Mouse (Mus musculus) Patski (cell line): ENCODE measurements around the gene Olfr68. TPM values are rescaled to one million over a fixed set of nuclear protein-coding genes. Genes with fewer than 3 reads are reported as not detected.

ENCODE experiments used
- ATAC-seq: fragments of 100-300 bp; one replicate; pipeline ENCODE4 v1.8.0; 2021
- CTCF ChIA-PET: fragments of 350-600 bp; sonication (Branson Sonifier 250); formaldehyde crosslinking; loops from one replicate; lab custom pipeline; 2022; ENCODE audit warnings: inconsistent platforms; lab: Charles Lee
- POLR2A ChIA-PET: fragments of 350-600 bp; sonication (Branson Sonifier 250); formaldehyde crosslinking; loops from one replicate; lab custom pipeline; 2022; ENCODE audit warnings: antibody characterized with exemption, inconsistent platforms; lab: Charles Lee
- DNase-seq: peaks from one replicate; pipeline ENCODE4 v3.0.0-alpha.2; 2011; ENCODE audit warnings: low read depth, low spot score
- H3K27me3 ChIP-seq: fragments of 371-371 bp; one replicate; pipeline ENCODE4 v1.5.1; 2021
- CTCF ChIP-seq: fragments of 100-300 bp; IDR thresholded peaks from one replicate; pipeline ENCODE4 v1.5.1; 2021
- in situ Hi-C: fragments of 300-500 bp; cut with MboI; formaldehyde crosslinking; loops from 3 replicates; pipeline ENCODE4 v1.11.1; 2018; ENCODE audit warnings: low pct_unique_long_range_greater_than_20kb, mixed read lengths
- polyA plus RNA-seq: library from polyadenylated mRNA; unstranded; gene quantifications from one replicate; pipeline ENCODE4 v1.2.3, GENCODE M21; 2021

The Olfr68 gene
- polyA plus RNA-seq, 1 experiment from 2014 or later, result not detected

DNA sequence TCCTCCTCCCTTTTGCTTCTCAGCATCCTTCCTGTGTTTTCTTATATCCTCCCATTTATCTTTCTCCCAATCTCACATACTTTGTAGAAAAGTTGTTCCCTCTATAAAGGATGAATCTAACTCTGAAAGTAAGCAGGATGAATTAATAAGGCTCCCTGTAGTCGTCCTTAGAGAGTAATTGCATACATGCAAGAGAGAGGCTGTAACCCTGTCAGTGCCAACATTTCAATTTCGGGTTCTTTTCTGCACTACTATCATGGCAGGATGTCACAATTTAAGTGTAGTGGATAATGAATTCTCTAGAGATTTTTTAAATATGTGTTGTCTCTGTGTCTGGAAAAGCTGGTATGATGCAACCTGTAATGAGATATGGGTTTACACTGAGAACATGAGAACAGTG lies 22.3 kb downstream of the Olfr68 start, which contains the start of gene Olfr630:
Gene Olfr630 (minus strand): TSS at position 101 of the 400 bp plus-strand sequence.
- POLR2A ChIA-PET, result no interaction called here
- in situ Hi-C loops, result no loop called here
- DNase-seq (no peak), ATAC-seq (no peak)
- CTCF ChIA-PET, result no interaction called here
- no peak for TF ChIP-seq CTCF
- H3K27me3 ChIP-seq, result no peaks in the 10 kb centered on the region

DNA sequence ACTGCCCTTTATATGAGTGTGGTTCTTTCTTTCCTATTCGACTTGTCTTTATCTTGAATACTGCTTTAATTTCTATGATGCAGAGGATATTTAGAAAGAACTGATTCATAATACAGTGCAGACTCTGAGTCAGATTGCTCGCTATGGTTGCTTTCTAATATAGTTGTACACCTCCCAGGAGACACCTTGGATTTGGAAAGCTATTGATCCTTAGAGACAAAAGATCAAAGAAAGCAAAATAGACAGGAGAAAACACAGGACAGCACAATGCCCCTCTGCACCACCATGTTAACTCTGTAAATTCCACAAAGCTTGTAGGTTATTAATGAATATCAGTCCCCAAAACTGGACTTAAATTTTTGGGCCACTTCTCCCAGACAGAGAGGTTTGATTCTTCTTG lies 34.7 kb downstream of the Olfr68 start, which contains the start of gene Olfr629:
Gene Olfr629 (minus strand): TSS at position 101 of the 400 bp plus-strand sequence.
- ATAC-seq, result no peak
- POLR2A ChIA-PET, result no interaction called here
- in situ Hi-C loops, result no loop called here
- H3K27me3 ChIP-seq, result no peaks in the 10 kb centered on the region
- no peak for DNase-seq
- CTCF ChIA-PET, result no interaction called here
- TF ChIP-seq CTCF, result no peak

DNA sequence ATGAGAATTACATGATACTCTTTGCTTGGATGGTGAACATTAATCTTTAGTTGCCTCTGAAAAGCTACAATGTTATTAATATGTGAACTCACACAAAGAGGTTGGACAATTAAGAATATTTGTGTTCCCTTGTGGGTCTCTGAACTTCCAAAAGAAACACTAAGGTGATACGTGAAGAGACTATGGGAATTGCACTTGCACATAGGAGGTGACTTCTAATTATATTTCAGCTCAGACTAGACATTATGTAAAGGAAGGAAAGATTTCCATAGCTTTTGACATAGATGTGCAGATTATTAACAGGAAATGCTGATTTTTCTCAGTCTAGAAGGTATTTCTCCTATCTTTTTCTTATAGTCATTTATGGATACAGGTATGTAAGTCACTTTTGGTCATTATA lies 49.4 kb downstream of the Olfr68 start, which contains the start of gene Olfr628:
Gene Olfr628 (plus strand): TSS at position 301 of the 400 bp plus-strand sequence.
- TF ChIP-seq CTCF, result no peak
- no peaks in the 10 kb centered on the region for H3K27me3 ChIP-seq
- in situ Hi-C loops, result no loop called here
- no peak for DNase-seq
- ChIA-PET POLR2A (no interaction called here), CTCF (no interaction called here)
- ATAC-seq, result no peak

Other genes with a start within 250 kb of the Olfr68 start
- not detected for gene Olfr612, start 237.0 kb downstream of the Olfr68 start, polyA plus RNA-seq
- gene Olfr613, start 231.6 kb downstream of the Olfr68 start, polyA plus RNA-seq, result 0.42 TPM
- gene Olfr615, start 223.6 kb downstream of the Olfr68 start, polyA plus RNA-seq, result not detected
- gene Olfr616, start 210.6 kb downstream of the Olfr68 start, polyA plus RNA-seq, result not detected
- gene Olfr617, start 206.6 kb downstream of the Olfr68 start, polyA plus RNA-seq, result not detected
- not detected for gene Olfr618, start 189.6 kb downstream of the Olfr68 start, polyA plus RNA-seq
- not detected for gene Olfr619, start 179.1 kb downstream of the Olfr68 start, polyA plus RNA-seq
- gene Olfr620, start 167.2 kb downstream of the Olfr68 start, polyA plus RNA-seq, result not detected
- not detected for gene Olfr622, start 137.0 kb downstream of the Olfr68 start, polyA plus RNA-seq
- not detected for gene Olfr623, start 116.0 kb downstream of the Olfr68 start, polyA plus RNA-seq
- 0.15 TPM for gene Olfr624, start 108.5 kb downstream of the Olfr68 start, polyA plus RNA-seq
- not detected for gene Olfr625-ps1, start 97.0 kb downstream of the Olfr68 start, polyA plus RNA-seq
- gene Olfr243, start 65.0 kb downstream of the Olfr68 start, polyA plus RNA-seq, result not detected
- not detected for gene Olfr628, start 49.3 kb downstream of the Olfr68 start, polyA plus RNA-seq
- gene Olfr629, start 34.8 kb downstream of the Olfr68 start, polyA plus RNA-seq, result not detected
- gene Olfr630, start 22.4 kb downstream of the Olfr68 start, polyA plus RNA-seq, result not detected
- gene Olfr69, start 8.1 kb downstream of the Olfr68 start, polyA plus RNA-seq, result not detected
- not detected for gene Olfr67, start 12.1 kb upstream of the Olfr68 start, polyA plus RNA-seq
- gene Hbb-bt, start 34.3 kb upstream of the Olfr68 start, polyA plus RNA-seq, result not detected
- not detected for gene Hbb-bs, start 48.4 kb upstream of the Olfr68 start, polyA plus RNA-seq
- gene Hbb-bh2, start 60.8 kb upstream of the Olfr68 start, polyA plus RNA-seq, result not detected
- gene Hbb-bh1, start 63.5 kb upstream of the Olfr68 start, polyA plus RNA-seq, result not detected
- gene Hbb-y, start 73.5 kb upstream of the Olfr68 start, polyA plus RNA-seq, result not detected
- gene Olfr66, start 106.6 kb upstream of the Olfr68 start, polyA plus RNA-seq, result not detected
- gene Olfr64, start 114.8 kb upstream of the Olfr68 start, polyA plus RNA-seq, result not detected
- gene Olfr65, start 123.8 kb upstream of the Olfr68 start, polyA plus RNA-seq, result not detected
- not detected for gene Olfr631, start 149.1 kb upstream of the Olfr68 start, polyA plus RNA-seq
- gene Olfr632, start 154.6 kb upstream of the Olfr68 start, polyA plus RNA-seq, result not detected
- gene Olfr633, start 164.7 kb upstream of the Olfr68 start, polyA plus RNA-seq, result not detected
- not detected for gene Olfr635, start 191.5 kb upstream of the Olfr68 start, polyA plus RNA-seq
- gene Olfr638, start 219.0 kb upstream of the Olfr68 start, polyA plus RNA-seq, result not detected
- gene Olfr639, start 237.6 kb upstream of the Olfr68 start, polyA plus RNA-seq, result 0.03 TPM
- not detected for gene Olfr640, start 245.9 kb upstream of the Olfr68 start, polyA plus RNA-seq